Mouse (Mus musculus): Measurements from ENCODE around the gene Fxyd4. TPM values are rescaled to one million over a fixed set of nuclear protein-coding genes. Genes with fewer than 3 reads are reported as not detected.

Gene Fxyd4
- polyA plus RNA-seq, 1 experiment from 2014 or later = 4.4 TPM

- Histone ChIP-seq H3K27me3 (ENCODE audit: control insufficient read depth, insufficient read depth, low read length) (no peaks in the 10 kb centered on the region), H3K36me3 (ENCODE audit: control insufficient read depth, insufficient read depth, low read length) (no peaks in the 10 kb centered on the region), H3K9me3 (ENCODE audit: control insufficient read depth, low read depth, low read length) (no peaks in the 10 kb centered on the region), H3K9ac (replicated peaks; ENCODE audit: low read depth, low read length) (no peak overlapping the region), H3K4me1 (ENCODE audit: control insufficient read depth, insufficient read depth, low read length) (peaks cover 5% of the 10 kb centered on the region; the same call in 1 of the 2 replicates), H3K4me2 (replicated peaks; ENCODE audit: low read depth, low read length) (no peak overlapping the region), H3K4me3 (ENCODE audit: low read depth, low read length) (no peak overlapping the region), H3K27ac (ENCODE audit: low read length) (no peak overlapping the region)
- ATAC-seq (ENCODE audit: insufficient number of reproducible peaks, insufficient read depth, low FRiP score, low read depth) = no peak
- 75% methylated on average over 4 of the region's 4 CpGs for WGBS
Measured at GRCm38 (mm10) chr6:117902556-117902955, 34.9 kb downstream of the Fxyd4 start.

GRCm38 (mm10) chr6:117901510-117902402, 35.7 kb downstream of the Fxyd4 start:
- Histone ChIP-seq H3K36me3 (ENCODE audit: control insufficient read depth, insufficient read depth, low read length) (no peaks in the 10 kb centered on the region), H3K27me3 (ENCODE audit: control insufficient read depth, insufficient read depth, low read length) (no peaks in the 10 kb centered on the region), H3K4me1 (ENCODE audit: control insufficient read depth, insufficient read depth, low read length) (peaks cover 5% of the 10 kb centered on the region; the same call in 1 of the 2 replicates), H3K27ac (ENCODE audit: low read length) (no peak overlapping the region), H3K9ac (replicated peaks; ENCODE audit: low read depth, low read length) (no peak overlapping the region), H3K4me2 (replicated peaks; ENCODE audit: low read depth, low read length) (no peak overlapping the region), H3K9me3 (ENCODE audit: control insufficient read depth, low read depth, low read length) (no peaks in the 10 kb centered on the region), H3K4me3 (ENCODE audit: low read depth, low read length) (no peak overlapping the region)
- ATAC-seq (ENCODE audit: insufficient number of reproducible peaks, insufficient read depth, low FRiP score, low read depth) = no peak
- WGBS = 67% methylated on average over 9 of the region's 9 CpGs

DNA sequence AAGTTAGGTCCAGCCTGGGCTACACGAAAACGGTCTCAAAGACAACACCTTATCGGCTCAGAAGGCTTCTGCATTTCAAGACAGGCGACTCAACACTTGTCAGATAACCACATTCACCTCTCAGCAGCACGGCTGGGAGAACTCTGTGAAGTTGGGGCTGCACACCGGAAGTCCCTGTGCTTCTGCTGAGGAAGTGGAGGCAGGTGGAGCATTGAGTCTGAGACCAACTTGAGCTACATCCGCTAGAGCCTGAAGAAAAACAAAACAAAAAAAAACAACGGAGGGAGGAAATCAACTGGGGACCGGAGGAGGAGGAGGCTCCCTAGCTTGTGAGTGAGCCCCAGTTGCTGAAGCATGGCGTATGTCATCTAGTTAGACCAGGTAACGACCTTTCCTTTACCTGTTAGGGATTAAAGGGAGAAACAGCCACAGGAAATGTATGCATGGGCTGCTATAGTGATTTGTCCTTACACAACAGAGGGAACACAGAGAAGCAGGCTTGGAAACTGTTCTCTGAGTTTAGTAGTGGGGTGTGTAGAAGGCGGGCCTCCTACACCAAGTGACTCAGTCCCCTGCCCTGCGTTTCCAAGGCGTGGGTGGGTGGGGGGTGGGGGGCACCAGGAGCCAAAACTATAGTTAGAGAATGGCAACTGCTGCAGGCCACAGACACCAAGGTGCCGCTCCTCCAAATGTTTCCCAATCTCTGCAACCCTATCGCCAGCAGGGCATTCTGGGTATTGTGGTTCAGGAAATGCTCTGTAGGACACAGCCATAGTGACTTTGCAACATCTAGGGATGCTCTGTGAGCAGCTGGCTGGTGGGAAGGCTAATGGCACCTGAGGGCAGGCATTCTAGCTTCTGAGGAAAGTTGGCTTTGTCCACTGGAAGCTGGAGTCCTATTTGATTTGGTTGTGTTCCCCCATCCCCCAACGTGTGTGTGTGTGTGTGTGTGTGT, 37.1 kb downstream of the Fxyd4 start, which contains the start of gene Hnrnpf:
TSS of gene Hnrnpf (plus strand) at position 199 of the 955 bp plus-strand sequence.
- 80% methylated on average over 17 of the region's 17 CpGs for WGBS
- no peaks in the 10 kb centered on the region for H3K9me3 ChIP-seq (ENCODE audit: control insufficient read depth, low read depth, low read length)
- no peaks in the 10 kb centered on the region for H3K27me3 ChIP-seq (ENCODE audit: control insufficient read depth, insufficient read depth, low read length)
- 0 out of 2 replicates have a peak, but pooled peaks cover 4% of the 10 kb centered on the region for H3K4me1 ChIP-seq (ENCODE audit: control insufficient read depth, insufficient read depth, low read length)
- no peak within 1 kb of the TSS for H3K4me3 ChIP-seq (ENCODE audit: low read depth, low read length)
- H3K9ac ChIP-seq (replicated peaks; ENCODE audit: low read depth, low read length) = no peak within 1 kb of the TSS
- ATAC-seq (ENCODE audit: insufficient number of reproducible peaks, insufficient read depth, low FRiP score, low read depth) = no peak
- no peak within 1 kb of the TSS for H3K27ac ChIP-seq (ENCODE audit: low read length)
- no peaks in the 10 kb centered on the region for H3K36me3 ChIP-seq (ENCODE audit: control insufficient read depth, insufficient read depth, low read length)
- no peak within 1 kb of the TSS for H3K4me2 ChIP-seq (replicated peaks; ENCODE audit: low read depth, low read length)

DNA sequence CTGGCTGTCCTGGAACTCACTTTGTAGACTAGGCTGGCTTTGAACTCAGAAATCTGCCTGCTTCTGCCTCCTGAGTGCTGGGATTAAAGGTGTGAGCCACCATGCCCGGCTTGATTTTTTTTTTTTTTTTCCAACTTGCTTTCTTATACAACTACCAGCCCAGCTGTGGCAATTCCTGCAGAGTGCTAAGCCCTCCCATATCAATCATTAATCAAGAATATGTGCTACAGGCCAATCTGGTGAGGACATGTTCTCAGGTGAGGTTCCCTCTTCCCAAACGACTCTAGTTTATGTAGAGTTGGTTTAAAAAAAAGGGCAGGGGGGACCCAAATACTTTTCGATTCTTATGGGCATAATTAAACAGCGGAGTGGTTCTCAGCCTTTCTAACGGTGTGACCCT, 39.7 kb downstream of the Fxyd4 start:
- Histone ChIP-seq H3K36me3 (ENCODE audit: control insufficient read depth, insufficient read depth, low read length) (no peaks in the 10 kb centered on the region), H3K4me3 (ENCODE audit: low read depth, low read length) (no peak overlapping the region), H3K27ac (ENCODE audit: low read length) (no peak overlapping the region), H3K9ac (replicated peaks; ENCODE audit: low read depth, low read length) (no peak overlapping the region), H3K9me3 (ENCODE audit: control insufficient read depth, low read depth, low read length) (no peaks in the 10 kb centered on the region), H3K4me2 (replicated peaks; ENCODE audit: low read depth, low read length) (no peak overlapping the region), H3K27me3 (ENCODE audit: control insufficient read depth, insufficient read depth, low read length) (no peaks in the 10 kb centered on the region), H3K4me1 (ENCODE audit: control insufficient read depth, insufficient read depth, low read length) (no peaks in the 10 kb centered on the region)
- ATAC-seq (ENCODE audit: insufficient number of reproducible peaks, insufficient read depth, low FRiP score, low read depth) = no peak
- WGBS = 59% methylated on average over 5 of the region's 5 CpGs

DNA sequence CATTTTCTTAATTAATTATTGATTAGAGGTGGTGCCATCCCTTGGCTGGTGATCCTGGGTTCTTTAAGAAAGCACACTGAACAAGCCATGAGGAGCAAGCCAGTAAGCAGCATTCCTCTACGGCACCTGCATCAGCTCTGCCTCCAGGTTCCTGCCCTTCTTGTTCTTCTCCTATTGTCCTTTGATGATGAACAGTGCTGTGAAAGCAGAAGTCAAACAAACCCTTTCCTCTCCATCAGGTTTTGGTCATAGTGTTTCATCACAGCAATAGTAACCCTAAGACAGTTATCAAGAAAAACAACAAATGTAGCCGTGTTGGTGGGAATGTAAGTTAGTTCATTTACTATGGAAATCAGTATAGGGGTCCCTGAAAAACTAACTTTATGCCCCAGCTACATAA, 44.1 kb downstream of the Fxyd4 start:
- H3K4me3 ChIP-seq (ENCODE audit: low read depth, low read length) = no peak overlapping the region
- H3K4me1 ChIP-seq (ENCODE audit: control insufficient read depth, insufficient read depth, low read length) = no peaks in the 10 kb centered on the region
- H3K9me3 ChIP-seq (ENCODE audit: control insufficient read depth, low read depth, low read length) = no peaks in the 10 kb centered on the region
- H3K27me3 ChIP-seq (ENCODE audit: control insufficient read depth, insufficient read depth, low read length) = no peaks in the 10 kb centered on the region
- H3K36me3 ChIP-seq (ENCODE audit: control insufficient read depth, insufficient read depth, low read length) = no peaks in the 10 kb centered on the region
- H3K4me2 ChIP-seq (replicated peaks; ENCODE audit: low read depth, low read length) = no peak overlapping the region
- H3K27ac ChIP-seq (ENCODE audit: low read length) = no peak overlapping the region
- H3K9ac ChIP-seq (replicated peaks; ENCODE audit: low read depth, low read length) = no peak overlapping the region
- WGBS = 80% methylated on average over 2 of the region's 2 CpGs
- ATAC-seq (ENCODE audit: insufficient number of reproducible peaks, insufficient read depth, low FRiP score, low read depth) = no peak

GRCm38 (mm10) chr6:117892386-117892785, 45.1 kb downstream of the Fxyd4 start:
- Histone ChIP-seq H3K4me1 (ENCODE audit: control insufficient read depth, insufficient read depth, low read length) (no peaks in the 10 kb centered on the region), H3K9ac (replicated peaks; ENCODE audit: low read depth, low read length) (no peak overlapping the region), H3K36me3 (ENCODE audit: control insufficient read depth, insufficient read depth, low read length) (no peaks in the 10 kb centered on the region)

GRCm38 (mm10) chr6:117891369-117892160, 45.9 kb downstream of the Fxyd4 start:
- Histone ChIP-seq H3K4me2 (replicated peaks; ENCODE audit: low read depth, low read length) (no peak overlapping the region), H3K9ac (replicated peaks; ENCODE audit: low read depth, low read length) (no peak overlapping the region), H3K27me3 (ENCODE audit: control insufficient read depth, insufficient read depth, low read length) (no peaks in the 10 kb centered on the region), H3K9me3 (ENCODE audit: control insufficient read depth, low read depth, low read length) (no peaks in the 10 kb centered on the region), H3K27ac (ENCODE audit: low read length) (no peak overlapping the region), H3K36me3 (ENCODE audit: control insufficient read depth, insufficient read depth, low read length) (no peaks in the 10 kb centered on the region), H3K4me3 (ENCODE audit: low read depth, low read length) (no peak overlapping the region), H3K4me1 (ENCODE audit: control insufficient read depth, insufficient read depth, low read length) (no peaks in the 10 kb centered on the region)
- no peak for ATAC-seq (ENCODE audit: insufficient number of reproducible peaks, insufficient read depth, low FRiP score, low read depth)
- 48% methylated on average over 14 of the region's 14 CpGs for WGBS

More at GRCm38 (mm10) chr6:117892386-117892785, 45.1 kb downstream of the Fxyd4 start:
- no peak for ATAC-seq (ENCODE audit: insufficient number of reproducible peaks, insufficient read depth, low FRiP score, low read depth)
- H3K4me2 ChIP-seq (replicated peaks; ENCODE audit: low read depth, low read length) = no peak overlapping the region
- no peak overlapping the region for H3K27ac ChIP-seq (ENCODE audit: low read length)
- H3K4me3 ChIP-seq (ENCODE audit: low read depth, low read length) = no peak overlapping the region
- WGBS = 59% methylated on average over 3 of the region's 3 CpGs
- no peaks in the 10 kb centered on the region for H3K27me3 ChIP-seq (ENCODE audit: control insufficient read depth, insufficient read depth, low read length)
- no peaks in the 10 kb centered on the region for H3K9me3 ChIP-seq (ENCODE audit: control insufficient read depth, low read depth, low read length)

GRCm38 (mm10) chr6:117890257-117890656, 47.2 kb downstream of the Fxyd4 start:
- Histone ChIP-seq H3K4me2 (replicated peaks; ENCODE audit: low read depth, low read length) (no peak overlapping the region), H3K9me3 (ENCODE audit: control insufficient read depth, low read depth, low read length) (no peaks in the 10 kb centered on the region), H3K9ac (replicated peaks; ENCODE audit: low read depth, low read length) (no peak overlapping the region), H3K27ac (ENCODE audit: low read length) (no peak overlapping the region), H3K4me1 (ENCODE audit: control insufficient read depth, insufficient read depth, low read length) (no peaks in the 10 kb centered on the region), H3K4me3 (ENCODE audit: low read depth, low read length) (no peak overlapping the region), H3K27me3 (ENCODE audit: control insufficient read depth, insufficient read depth, low read length) (no peaks in the 10 kb centered on the region), H3K36me3 (ENCODE audit: control insufficient read depth, insufficient read depth, low read length) (no peaks in the 10 kb centered on the region)
- ATAC-seq (ENCODE audit: insufficient number of reproducible peaks, insufficient read depth, low FRiP score, low read depth) = no peak
- 79% methylated on average over 6 of the region's 6 CpGs for WGBS
